ENCODE assay signal across 13 mouse cellular contexts in genomic region chr7:89802447-89802846, GRCm38 (mm10).
"Had no signal": no experiment of that assay in that cellular context is flagged by ENCODE, and none has a peak within 500 bp of the region (broad histone marks: within the 10 kb centered on the region; RNA-seq: fewer than 3 reads in every experiment).

No protein-coding gene starts in this region.

- H3K27me3 ChIP-seq: limb, embryonic 13.5 days; neural tube, embryonic 15.5 days had no signal

- H3K9me3 ChIP-seq: limb, embryonic 13.5 days; midbrain, embryonic 10.5 days; neural tube, embryonic 15.5 days had no signal

- H3K27ac ChIP-seq: limb, embryonic 13.5 days; midbrain, embryonic 10.5 days; neural tube, embryonic 15.5 days had no signal

- H3K4me2 ChIP-seq: limb, embryonic 13.5 days; liver, embryonic 11.5 days; neural tube, embryonic 15.5 days had no signal

- H3K36me3 ChIP-seq: limb, embryonic 13.5 days; midbrain, embryonic 10.5 days; neural tube, embryonic 15.5 days had no signal

- H3K9ac ChIP-seq: limb, embryonic 13.5 days; neural tube, embryonic 15.5 days had no signal

- H3K4me3 ChIP-seq: limb, embryonic 13.5 days; midbrain, embryonic 10.5 days; myocyte; neural tube, embryonic 15.5 days had no signal

- DNase-seq: kidney, postnatal 14 days; left cerebral cortex, postnatal 4 days; midbrain, embryonic 14.5 days; right cerebral cortex, adult 18-20 months; right cerebral cortex, postnatal 25 days; thymus, adult 18-20 months; thymus, postnatal 14 days had no signal

- ATAC-seq: intestine, embryonic 16.5 days had no signal
